Mouse (Mus musculus) central nervous system, embryonic 18 days (tissue): ENCODE measurements around the gene Olfr703. TPM values are rescaled to one million over a fixed set of nuclear protein-coding genes. Genes with fewer than 3 reads are reported as not detected.

Experiments
- polyA plus RNA-seq: library from polyadenylated mRNA; depleted of rRNA; stranded (reverse); fragments of >200 nt; gene quantifications from 2 replicates; pipeline ENCODE4 v1.2.3, GENCODE M21; 2012; rRNA removed

The Olfr703 gene
- 0.05 TPM in 1 of 2 replicates, not detected in the other for polyA plus RNA-seq

GRCm38 (mm10) chr7:106843060-106843459, at the start of gene Olfr703:
Gene Olfr703 (plus strand): TSS chr7:106843360.

GRCm38 (mm10) chr7:106808734-106809133, 34.4 kb upstream of the Olfr703 start, which contains the start of gene Olfr700:
Gene Olfr700 (minus strand): TSS chr7:106808834.

GRCm38 (mm10) chr7:106813829-106814228, 29.3 kb upstream of the Olfr703 start, which contains the start of gene Olfr701:
Gene Olfr701 (plus strand): TSS chr7:106814129.

GRCm38 (mm10) chr7:106833793-106834192, 9.4 kb upstream of the Olfr703 start, which contains the start of gene Olfr702:
Gene Olfr702 (minus strand): TSS chr7:106833893.

GRCm38 (mm10) chr7:106862885-106863284, 19.7 kb downstream of the Olfr703 start, which contains the start of gene Olfr704:
Gene Olfr704 (plus strand): TSS chr7:106863185.

GRCm38 (mm10) chr7:106876791-106877190, 33.6 kb downstream of the Olfr703 start, which contains the start of gene Olfr705:
Gene Olfr705 (minus strand): TSS chr7:106876891.

GRCm38 (mm10) chr7:106888062-106888461, 44.9 kb downstream of the Olfr703 start, which contains the start of gene Olfr706:
Gene Olfr706 (minus strand): TSS chr7:106888162.

Other genes with a start within 250 kb of the Olfr703 start
- not detected in 2 replicates for gene Olfr693, start 162.8 kb upstream of the Olfr703 start, polyA plus RNA-seq
- gene Olfr694, start 151.5 kb upstream of the Olfr703 start, polyA plus RNA-seq = not detected in 2 replicates
- not detected in 2 replicates for gene Olfr695, start 127.0 kb upstream of the Olfr703 start, polyA plus RNA-seq
- not detected in 2 replicates for gene Olfr697, start 100.9 kb upstream of the Olfr703 start, polyA plus RNA-seq
- gene Olfr698, start 88.0 kb upstream of the Olfr703 start, polyA plus RNA-seq = not detected in 2 replicates
- gene Olfr699, start 50.2 kb upstream of the Olfr703 start, polyA plus RNA-seq = not detected in 2 replicates
- not detected in 2 replicates for gene Olfr700, start 34.5 kb upstream of the Olfr703 start, polyA plus RNA-seq
- not detected in 2 replicates for gene Olfr701, start 29.2 kb upstream of the Olfr703 start, polyA plus RNA-seq
- gene Olfr702, start 9.5 kb upstream of the Olfr703 start, polyA plus RNA-seq = not detected in 2 replicates
- gene Olfr704, start 19.8 kb downstream of the Olfr703 start, polyA plus RNA-seq = not detected in 2 replicates
- not detected in 2 replicates for gene Olfr705, start 33.5 kb downstream of the Olfr703 start, polyA plus RNA-seq
- gene Olfr706, start 44.8 kb downstream of the Olfr703 start, polyA plus RNA-seq = not detected in 2 replicates
- not detected in 2 replicates for gene Olfr707, start 57.9 kb downstream of the Olfr703 start, polyA plus RNA-seq
- gene Olfr1532-ps1, start 64.6 kb downstream of the Olfr703 start, polyA plus RNA-seq = not detected in 2 replicates
- not detected in 2 replicates for gene Olfr709-ps1, start 88.9 kb downstream of the Olfr703 start, polyA plus RNA-seq
- gene Olfr710, start 105.0 kb downstream of the Olfr703 start, polyA plus RNA-seq = not detected in 2 replicates
- not detected in 2 replicates for gene Olfr6, start 120.6 kb downstream of the Olfr703 start, polyA plus RNA-seq
- gene Olfr711, start 132.1 kb downstream of the Olfr703 start, polyA plus RNA-seq = not detected in 2 replicates
- gene Olfr2, start 162.7 kb downstream of the Olfr703 start, polyA plus RNA-seq = not detected in 2 replicates
- gene Olfr713, start 187.8 kb downstream of the Olfr703 start, polyA plus RNA-seq = not detected in 2 replicates
- not detected in 2 replicates for gene Olfr714, start 227.6 kb downstream of the Olfr703 start, polyA plus RNA-seq
- gene Olfr17, start 249.9 kb downstream of the Olfr703 start, polyA plus RNA-seq = not detected in 2 replicates